Mouse (Mus musculus) ovary, postnatal 14 days (tissue): ENCODE measurements around the gene Srcin1.
A peak's percentile ranks its signal among the peaks of the same experiment; 100 is the strongest.

Experiments used
- DNase-seq: peaks from one replicate; pipeline ENCODE4 v3.0.0; 2022; ENCODE audit warnings: low spot score

The Srcin1 gene

GRCm38 (mm10) chr11:97578286-97578685 is 2.3 kb upstream of the Srcin1 start:
- peak; percentile 35 for DNase-seq

DNA sequence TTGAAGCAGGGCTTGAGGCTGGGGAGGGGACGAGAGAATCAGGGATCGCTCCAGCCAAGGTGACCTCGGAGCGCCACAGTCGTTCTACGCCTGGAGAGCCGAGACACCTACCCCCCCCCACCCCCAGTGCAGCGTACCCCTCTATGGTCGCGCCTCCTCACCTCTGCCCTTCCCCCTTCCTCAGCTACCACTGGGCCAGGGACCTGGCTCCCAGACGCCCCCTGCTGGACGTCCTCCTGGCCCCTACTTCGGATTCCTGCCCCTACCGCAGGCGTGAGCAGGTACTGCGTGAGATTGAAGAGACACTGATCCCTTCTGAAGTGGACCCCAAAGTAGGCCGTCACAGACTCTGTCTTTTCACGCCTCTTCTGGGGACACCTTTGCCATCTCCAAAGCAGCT is 348 bp downstream of the Srcin1 start:
- DNase-seq: peak; percentile 63

DNA sequence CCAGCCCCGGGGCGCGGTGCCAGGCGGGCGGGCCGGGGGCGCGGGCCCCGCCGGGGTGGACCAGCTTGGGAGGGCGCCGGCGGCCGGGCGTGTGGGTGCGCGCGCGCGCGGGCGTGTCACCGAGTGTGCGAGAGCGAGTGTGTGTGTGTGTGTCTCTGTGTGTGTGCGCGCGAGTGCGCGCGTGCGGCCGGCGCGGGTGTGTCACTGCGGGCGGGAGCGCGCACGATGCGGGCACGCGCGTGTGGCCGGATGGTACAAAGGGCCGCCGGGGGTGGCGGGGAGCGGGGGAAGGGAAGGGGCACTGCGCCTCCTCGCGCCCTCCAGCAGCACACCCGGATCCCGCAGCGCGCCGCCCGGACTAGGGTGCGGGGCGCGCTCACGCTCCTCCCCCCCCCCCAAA is 911 bp downstream of the Srcin1 start:
- no peak for DNase-seq

DNA sequence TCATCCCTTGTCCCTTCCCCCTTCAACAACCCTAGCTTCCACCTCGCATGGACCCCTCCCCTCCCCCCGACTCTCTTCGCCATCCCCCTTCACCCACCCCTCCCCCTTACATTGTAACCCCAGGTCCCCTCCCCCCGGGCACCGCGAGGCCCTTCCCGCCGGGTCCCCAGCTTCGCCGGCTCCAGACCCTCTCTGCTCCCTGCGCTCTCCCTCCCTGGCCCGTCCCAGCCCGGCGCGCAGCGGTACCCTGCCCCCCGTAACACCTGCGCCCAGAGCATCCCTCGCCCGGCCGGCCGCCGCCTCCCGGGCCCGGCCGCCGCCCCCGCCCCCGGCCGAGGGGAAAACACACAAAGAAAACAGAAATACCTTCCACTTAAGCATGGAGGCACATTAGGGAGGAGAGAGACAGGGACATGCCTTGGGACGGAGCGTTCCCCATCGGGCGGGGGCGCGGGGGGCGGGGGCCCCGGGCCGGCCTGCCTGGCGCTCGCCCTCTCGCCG is 1.4 kb downstream of the Srcin1 start:
- no peak for DNase-seq

- no peak for DNase-seq
Measured at GRCm38 (mm10) chr11:97573891-97574550, 2.0 kb downstream of the Srcin1 start.

GRCm38 (mm10) chr11:97572895-97573480 is 3.0 kb downstream of the Srcin1 start:
- DNase-seq: no peak

- no peak for DNase-seq
Measured at GRCm38 (mm10) chr11:97572089-97572345, 4.0 kb downstream of the Srcin1 start.

DNA sequence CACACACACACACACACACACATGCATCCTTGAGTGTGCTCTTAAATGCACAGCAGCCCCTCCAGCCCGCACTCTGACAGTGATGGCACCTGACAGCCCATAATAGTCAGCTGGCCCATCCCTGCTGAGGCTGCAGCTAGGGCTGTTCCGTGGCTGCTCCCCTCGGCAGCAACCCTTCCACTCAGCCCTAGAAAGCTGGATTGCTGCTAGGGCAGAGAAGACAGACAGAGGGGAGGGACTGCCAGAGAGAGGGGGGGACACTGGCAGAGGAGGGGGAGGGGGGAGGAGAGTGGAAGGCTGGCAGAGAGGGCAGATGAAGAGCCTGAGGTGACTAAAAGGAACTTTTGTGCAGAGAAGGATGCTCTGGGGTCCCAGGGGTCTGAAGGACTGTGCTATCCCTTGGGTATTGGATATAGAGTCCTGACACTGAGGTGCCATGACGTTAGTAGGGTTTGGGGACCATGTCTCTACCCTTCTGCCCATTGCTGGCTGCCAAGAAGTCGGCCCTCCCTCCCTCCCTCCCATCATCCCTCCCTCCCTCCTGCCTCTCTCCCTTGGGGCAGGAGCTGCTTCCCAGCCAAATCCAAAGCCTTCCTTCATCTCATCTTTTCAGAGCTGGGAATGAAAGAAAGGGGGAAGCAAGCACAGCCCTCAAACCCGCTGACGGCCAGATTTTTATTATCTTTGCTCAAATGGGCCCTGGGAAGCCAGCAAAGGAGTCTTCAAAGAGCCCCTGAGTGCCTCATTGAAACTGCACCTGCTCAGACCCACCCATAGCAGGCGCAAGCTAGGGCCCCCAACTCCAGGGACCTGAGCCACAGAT is 4.5 kb downstream of the Srcin1 start:
- no peak for DNase-seq

- DNase-seq: no peak
Measured at GRCm38 (mm10) chr11:97570493-97571137, 5.4 kb downstream of the Srcin1 start.

DNA sequence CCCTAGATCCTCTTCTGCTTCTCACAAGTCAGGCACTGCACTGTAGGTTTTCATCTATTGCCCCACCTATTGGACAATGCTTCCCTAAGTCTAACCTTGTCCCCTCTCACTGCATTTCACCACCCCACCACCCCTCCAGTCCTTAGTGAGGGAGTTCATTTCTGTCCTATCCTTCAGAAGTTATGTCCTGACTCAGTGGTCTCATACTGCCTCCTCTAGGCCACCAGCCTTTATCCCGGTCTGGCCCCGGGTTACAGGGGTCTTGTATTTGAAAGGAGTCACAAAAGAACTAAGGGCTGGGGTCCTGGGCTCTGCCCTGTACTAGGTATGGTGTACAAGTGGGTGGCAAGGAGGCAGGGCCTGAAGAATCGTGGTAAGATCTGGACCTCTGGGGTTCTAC is 6.2 kb downstream of the Srcin1 start:
- no peak for DNase-seq

DNA sequence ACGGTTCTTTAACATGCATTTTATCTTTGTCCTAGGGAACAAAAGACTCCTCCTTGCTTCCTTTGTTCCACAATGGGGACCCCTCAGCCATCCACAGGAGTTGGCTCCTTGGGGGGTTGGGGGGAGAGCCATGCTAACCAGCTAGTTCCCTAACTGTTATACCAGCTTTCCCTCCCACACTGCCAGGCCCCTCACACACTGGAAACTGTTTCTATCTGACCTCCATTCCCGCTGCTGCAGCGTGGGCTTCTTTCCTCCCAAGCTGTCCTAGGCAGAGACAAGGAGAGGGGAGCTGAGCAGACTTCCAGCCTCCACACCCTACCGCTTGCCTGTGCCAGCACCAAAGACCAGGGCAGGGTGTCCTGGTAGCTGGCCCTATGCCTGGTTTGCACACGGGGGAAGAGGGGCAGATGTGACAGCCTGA is 6.7 kb downstream of the Srcin1 start:
- no peak for DNase-seq

GRCm38 (mm10) chr11:97568729-97569128 is 7.3 kb downstream of the Srcin1 start:
- peak; percentile 72 for DNase-seq

DNA sequence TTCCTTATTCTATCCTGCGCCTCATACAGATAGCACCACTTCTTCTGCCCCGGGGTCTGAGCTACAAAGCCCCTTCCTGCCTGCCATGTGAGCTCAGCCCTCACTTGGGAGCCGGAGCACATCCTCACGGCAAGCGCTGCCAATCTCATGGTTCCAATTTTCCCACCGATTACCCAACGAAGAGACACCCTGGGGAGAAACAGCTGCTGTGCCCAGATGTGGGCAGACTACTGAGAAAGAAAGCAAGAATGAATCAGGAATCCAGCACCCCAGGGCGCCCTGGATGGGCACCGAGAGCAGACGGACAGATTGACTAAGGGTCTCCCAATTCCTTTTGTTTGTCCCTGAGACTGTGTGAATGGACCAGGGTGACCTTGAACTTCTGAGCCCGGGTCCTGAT is 8.5 kb downstream of the Srcin1 start:
- no peak for DNase-seq

DNA sequence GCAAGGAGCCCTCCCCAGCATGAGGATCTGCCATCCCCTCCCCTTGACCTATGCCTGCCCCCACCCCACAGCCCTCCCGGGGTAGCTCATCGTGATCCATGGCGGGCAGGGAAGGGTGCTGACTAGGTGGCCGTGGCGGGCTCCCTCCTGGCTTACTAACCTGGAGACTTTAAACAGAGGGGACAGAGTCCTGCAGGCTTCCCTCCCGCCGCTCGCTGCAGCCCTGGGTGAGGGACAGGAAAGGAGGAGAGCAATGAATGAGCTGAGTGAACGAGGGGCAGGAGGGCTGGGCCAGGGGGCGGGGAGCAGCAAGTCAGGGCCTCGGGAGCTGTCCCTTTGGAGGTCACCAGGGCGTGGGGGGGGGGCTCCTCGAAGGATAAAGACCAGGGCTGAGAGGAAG is 9.4 kb downstream of the Srcin1 start:
- DNase-seq: no peak

DNA sequence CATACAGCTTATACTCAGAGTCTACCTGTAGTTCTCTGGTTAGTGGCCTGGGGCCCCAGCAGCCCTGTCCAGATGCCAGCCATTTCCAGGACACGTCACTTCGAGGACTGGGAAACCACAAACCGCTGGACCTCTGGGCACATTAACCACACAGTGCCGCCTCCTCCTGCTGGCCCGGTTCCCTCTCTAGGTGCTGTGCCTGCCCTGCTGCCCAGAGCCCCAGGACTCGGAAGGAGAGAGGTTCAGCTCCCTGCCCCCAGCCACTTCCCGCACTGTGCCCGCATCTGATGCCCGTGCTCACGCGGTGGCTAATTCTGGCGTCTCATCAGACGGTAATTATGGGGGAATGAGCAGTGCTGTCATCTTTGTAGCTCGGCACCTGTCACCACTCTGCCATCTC is 12.3 kb downstream of the Srcin1 start:
- no peak for DNase-seq

GRCm38 (mm10) chr11:97562536-97562935 is 13.4 kb downstream of the Srcin1 start:
- no peak for DNase-seq

GRCm38 (mm10) chr11:97560210-97560963 is 15.6 kb downstream of the Srcin1 start:
- DNase-seq: no peak

GRCm38 (mm10) chr11:97559549-97559948 is 16.4 kb downstream of the Srcin1 start:
- no peak for DNase-seq

GRCm38 (mm10) chr11:97557885-97558284 is 18.1 kb downstream of the Srcin1 start:
- DNase-seq: no peak

GRCm38 (mm10) chr11:97556569-97557408 is 19.2 kb downstream of the Srcin1 start:
- DNase-seq: no peak

DNA sequence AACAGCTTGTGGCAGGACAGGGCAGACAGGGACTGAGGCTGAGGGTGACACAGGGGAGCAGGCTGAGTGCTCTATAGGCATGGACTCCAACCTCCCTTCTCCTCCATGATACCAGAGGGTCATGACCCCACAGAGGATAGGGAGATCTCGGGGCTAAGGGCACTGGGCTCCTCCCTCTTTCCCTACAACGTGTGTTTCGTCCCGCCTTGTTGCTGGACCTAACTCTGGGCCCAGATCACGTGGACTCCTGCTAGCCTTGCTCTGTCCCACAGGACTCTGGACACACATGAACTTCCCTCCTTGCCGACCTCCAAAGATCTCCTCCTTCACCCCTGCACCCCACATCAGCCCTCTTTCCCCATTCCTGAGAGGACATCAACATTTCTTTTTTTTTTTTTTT is 20.8 kb downstream of the Srcin1 start:
- no peak for DNase-seq
